Mouse (Mus musculus) naive thymus-derived CD4-positive, alpha-beta T cell, adult 2 months (primary cell): ENCODE results near the gene Lhfpl3.
A peak's percentile ranks its signal among the peaks of the same experiment; 100 is the strongest.

Experiments
- DNase-seq: peaks from one replicate; pipeline ENCODE4 v3.0.0-alpha.2; 2011; ENCODE audit warnings: low read depth

The Lhfpl3 gene

GRCm38 (mm10) chr5:23284884-23285283 is 539.0 kb downstream of the Lhfpl3 start:
- peak; percentile 57 for DNase-seq

GRCm38 (mm10) chr5:23289149-23289548 is 543.3 kb downstream of the Lhfpl3 start:
- no peak for DNase-seq
